Mouse (Mus musculus): ENCODE data around the gene Kl. TPM values are rescaled to one million over a fixed set of nuclear protein-coding genes. Genes with fewer than 3 reads are reported as not detected.
A peak's percentile ranks its signal among the peaks of the same experiment; 100 is the strongest.

Kl gene
- total RNA-seq (2014; fragmentation: Nextera tagmentation) (not detected in 2 replicates), total RNA-seq (2017) (0.16 TPM in 1 of 2 replicates, not detected in the other), polyA plus RNA-seq (2012) (not detected in 2 replicates)

GRCm38 (mm10) chr5:150952328-150952668, at the start of gene Kl:
Kl (plus strand) TSS chr5:150952607.
- Histone ChIP-seq H3K4me1 (ENCODE audit: insufficient read depth, low read depth, low read length) (no peaks in the 10 kb centered on the region), H3K36me3 (replicated peaks) (no peaks in the 10 kb centered on the region), H3K9me3 (replicated peaks) (peaks cover 45% of the 10 kb centered on the region), H3K27me3 (ENCODE audit: insufficient read depth, low read length) (no peaks in the 10 kb centered on the region), H3K4me3 (ENCODE audit: low read depth, low read length) (peak within 1 kb of the TSS; percentile 15; the same call in 1 of the 2 replicates)
- no peak for ATAC-seq (ENCODE audit: extremely low read depth, insufficient number of reproducible peaks, low FRiP score, poor library complexity, severe bottlenecking)
- DNase-seq (ENCODE audit: low spot score) = no peak
- TF ChIP-seq CTCF (IDR thresholded peaks at IDR 0.05; ENCODE audit: low read depth, low read length) (no peak), TAL1 (conservative IDR thresholded peaks at IDR 0.05; ENCODE audit: low read depth, low read length) (no peak), POLR2AphosphoS5 (IDR thresholded peaks at IDR 0.05; ENCODE audit: insufficient replicate concordance, low read depth, low read length) (no peak), GATA1 (IDR thresholded peaks at IDR 0.05; ENCODE audit: borderline replicate concordance, low read length) (no peak)

DNA sequence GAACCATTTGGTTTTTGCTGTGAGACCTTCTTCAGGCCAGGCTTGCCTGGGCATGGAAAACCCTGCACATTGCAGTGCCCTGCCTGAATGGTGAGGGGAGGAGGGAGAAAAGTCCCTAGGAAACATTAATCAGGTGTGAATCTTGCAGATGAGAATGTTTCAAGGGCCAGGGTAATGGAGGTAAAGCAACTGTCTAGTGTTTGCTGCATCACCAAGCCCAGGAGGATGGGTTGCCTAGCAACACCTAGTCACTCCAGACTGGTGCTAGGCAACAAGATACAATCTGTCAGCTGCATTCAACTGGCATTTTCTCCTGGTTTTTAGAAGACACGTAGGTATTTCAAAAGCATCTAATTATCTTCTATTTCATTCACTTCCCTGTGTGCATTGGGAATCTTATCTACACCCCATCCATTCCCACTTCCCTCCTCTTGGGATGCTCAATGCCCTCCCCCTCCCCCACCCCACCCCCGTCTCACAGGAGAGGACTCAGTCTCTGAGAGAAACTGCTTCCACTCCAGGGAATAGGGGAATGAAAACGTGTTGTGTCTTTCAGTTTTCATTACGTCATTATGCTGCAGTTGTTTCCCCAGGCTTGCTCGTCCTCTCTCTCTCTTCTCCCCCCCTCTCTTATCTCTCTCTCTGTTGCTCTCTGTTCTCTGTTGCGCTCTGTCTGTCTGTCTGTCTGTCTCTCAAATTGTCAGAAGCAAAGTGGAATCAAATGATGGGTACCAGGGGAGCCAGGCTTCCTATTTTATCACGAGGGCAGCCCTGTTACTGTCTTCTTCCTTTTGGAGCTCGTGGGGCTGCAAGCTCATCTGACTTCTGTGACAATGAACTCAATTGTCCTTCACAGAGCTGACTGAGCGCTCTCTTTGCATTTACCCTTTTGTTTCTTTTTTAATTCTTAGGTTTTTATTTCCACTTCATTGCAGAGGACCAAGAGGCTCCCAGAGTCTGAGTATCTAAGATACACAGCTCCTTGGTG, 46.1 kb upstream of the Kl start:
- no peaks in the 10 kb centered on the region for H3K36me3 ChIP-seq (replicated peaks)
- peaks cover 16% of the 10 kb centered on the region for H3K9me3 ChIP-seq (replicated peaks)
- H3K4me1 ChIP-seq (ENCODE audit: insufficient read depth, low read depth, low read length) = no peaks in the 10 kb centered on the region
- DNase-seq (ENCODE audit: low spot score) (no peak), ATAC-seq (ENCODE audit: extremely low read depth, insufficient number of reproducible peaks, low FRiP score, poor library complexity, severe bottlenecking) (no peak)
- H3K27me3 ChIP-seq (ENCODE audit: insufficient read depth, low read length) = no peaks in the 10 kb centered on the region
- TF ChIP-seq TAL1 (conservative IDR thresholded peaks at IDR 0.05; ENCODE audit: low read depth, low read length) (no peak), POLR2AphosphoS5 (IDR thresholded peaks at IDR 0.05; ENCODE audit: insufficient replicate concordance, low read depth, low read length) (no peak), CTCF (IDR thresholded peaks at IDR 0.05; ENCODE audit: low read depth, low read length) (no peak), GATA1 (IDR thresholded peaks at IDR 0.05; ENCODE audit: borderline replicate concordance, low read length) (no peak), GATA2 (IDR thresholded peaks at IDR 0.05; ENCODE audit: borderline replicate concordance, low read depth, low read length) (no peak)
- no peak overlapping the region for H3K4me3 ChIP-seq (ENCODE audit: low read depth, low read length)

DNA sequence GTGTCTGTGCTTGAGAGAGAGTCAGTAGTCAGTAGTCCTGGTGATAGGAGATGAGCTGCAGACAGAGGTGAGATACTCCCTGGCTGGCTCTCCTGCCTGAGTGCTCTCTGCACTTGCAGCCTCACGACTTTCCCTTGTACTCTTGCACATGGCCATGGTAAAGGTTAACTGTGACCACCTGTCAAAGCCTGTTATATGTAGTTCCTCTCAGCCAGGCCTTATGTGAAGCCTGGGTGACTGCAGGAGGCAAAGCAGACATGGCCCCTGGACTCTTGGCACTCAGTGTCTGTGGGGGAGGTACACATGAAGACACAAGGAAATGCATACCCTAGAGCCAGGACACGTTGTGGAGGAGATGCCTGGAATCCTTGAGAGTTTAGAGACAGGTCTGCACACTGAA, 40.3 kb upstream of the Kl start:
- ATAC-seq (ENCODE audit: extremely low read depth, insufficient number of reproducible peaks, low FRiP score, poor library complexity, severe bottlenecking) (no peak), DNase-seq (ENCODE audit: low spot score) (no peak)
- Histone ChIP-seq H3K27me3 (ENCODE audit: insufficient read depth, low read length) (no peaks in the 10 kb centered on the region), H3K4me1 (ENCODE audit: insufficient read depth, low read depth, low read length) (no peaks in the 10 kb centered on the region), H3K4me3 (ENCODE audit: low read depth, low read length) (no peak overlapping the region), H3K9me3 (replicated peaks) (peaks cover 11% of the 10 kb centered on the region), H3K36me3 (replicated peaks) (no peaks in the 10 kb centered on the region)
- no peak for TF ChIP-seq TAL1 (conservative IDR thresholded peaks at IDR 0.05; ENCODE audit: low read depth, low read length)
- no peak for TF ChIP-seq POLR2AphosphoS5 (IDR thresholded peaks at IDR 0.05; ENCODE audit: insufficient replicate concordance, low read depth, low read length)
- TF ChIP-seq GATA1 (IDR thresholded peaks at IDR 0.05; ENCODE audit: borderline replicate concordance, low read length) = no peak
- no peak for TF ChIP-seq CTCF (IDR thresholded peaks at IDR 0.05; ENCODE audit: low read depth, low read length)
- no peak for TF ChIP-seq GATA2 (IDR thresholded peaks at IDR 0.05; ENCODE audit: borderline replicate concordance, low read depth, low read length)

DNA sequence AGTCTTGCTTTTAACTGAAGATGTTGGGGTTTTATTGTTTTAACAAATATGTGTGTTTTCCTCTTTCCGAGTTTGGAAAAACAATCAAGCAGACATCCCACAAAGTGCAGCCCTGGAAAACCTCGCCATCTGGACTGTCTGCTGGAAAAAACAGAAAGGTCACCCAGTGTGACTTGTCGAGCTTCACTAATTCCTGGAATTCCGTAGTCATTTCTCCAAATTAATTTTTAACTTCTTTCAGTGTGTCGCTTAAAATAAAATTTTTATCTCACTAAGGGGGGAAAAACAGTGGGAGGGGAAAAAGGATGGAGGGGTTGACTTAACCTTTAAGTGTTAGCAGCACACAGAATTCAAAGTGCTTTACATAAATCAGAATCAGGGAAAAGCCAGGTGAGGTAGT, 39.8 kb upstream of the Kl start:
- no peak for TF ChIP-seq GATA1 (IDR thresholded peaks at IDR 0.05; ENCODE audit: borderline replicate concordance, low read length)
- no peak for TF ChIP-seq TAL1 (conservative IDR thresholded peaks at IDR 0.05; ENCODE audit: low read depth, low read length)
- no peak for TF ChIP-seq GATA2 (IDR thresholded peaks at IDR 0.05; ENCODE audit: borderline replicate concordance, low read depth, low read length)
- no peak for TF ChIP-seq POLR2AphosphoS5 (IDR thresholded peaks at IDR 0.05; ENCODE audit: insufficient replicate concordance, low read depth, low read length)
- no peak for TF ChIP-seq CTCF (IDR thresholded peaks at IDR 0.05; ENCODE audit: low read depth, low read length)
- ATAC-seq (ENCODE audit: extremely low read depth, insufficient number of reproducible peaks, low FRiP score, poor library complexity, severe bottlenecking) (no peak), DNase-seq (ENCODE audit: low spot score) (no peak)
- Histone ChIP-seq H3K4me3 (ENCODE audit: low read depth, low read length) (no peak overlapping the region), H3K4me1 (ENCODE audit: insufficient read depth, low read depth, low read length) (no peaks in the 10 kb centered on the region), H3K36me3 (replicated peaks) (no peaks in the 10 kb centered on the region), H3K9me3 (replicated peaks) (peaks cover 15% of the 10 kb centered on the region), H3K27me3 (ENCODE audit: insufficient read depth, low read length) (no peaks in the 10 kb centered on the region)

- ATAC-seq (ENCODE audit: extremely low read depth, insufficient number of reproducible peaks, low FRiP score, poor library complexity, severe bottlenecking) = no peak
- H3K36me3 ChIP-seq (replicated peaks) = no peaks in the 10 kb centered on the region
- DNase-seq (ENCODE audit: low spot score) = no peak
- H3K27me3 ChIP-seq (ENCODE audit: insufficient read depth, low read length) = no peaks in the 10 kb centered on the region
- no peaks in the 10 kb centered on the region for H3K4me1 ChIP-seq (ENCODE audit: insufficient read depth, low read depth, low read length)
- peaks cover 11% of the 10 kb centered on the region for H3K9me3 ChIP-seq (replicated peaks)
- no peak overlapping the region for H3K4me3 ChIP-seq (ENCODE audit: low read depth, low read length)
- TF ChIP-seq TAL1 (conservative IDR thresholded peaks at IDR 0.05; ENCODE audit: low read depth, low read length) (no peak), POLR2AphosphoS5 (IDR thresholded peaks at IDR 0.05; ENCODE audit: insufficient replicate concordance, low read depth, low read length) (no peak), GATA1 (IDR thresholded peaks at IDR 0.05; ENCODE audit: borderline replicate concordance, low read length) (no peak), GATA2 (IDR thresholded peaks at IDR 0.05; ENCODE audit: borderline replicate concordance, low read depth, low read length) (no peak), CTCF (IDR thresholded peaks at IDR 0.05; ENCODE audit: low read depth, low read length) (no peak)
Measured at GRCm38 (mm10) chr5:150915080-150916055, 37.0 kb upstream of the Kl start.

Data from G1E (cell line).